Mouse (Mus musculus) adrenal gland, adult (tissue): ENCODE results near the gene Fbrsl1.
A peak's percentile ranks its signal among the peaks of the same experiment; 100 is the strongest.

Source experiments
- DNase-seq, 2 experiments: peaks; one replicate each; pipeline ENCODE4 v3.0.0; 2022 to 2023; ENCODE audit warnings: low spot score in 1 of 2; ENCODE audit not compliant: inconsistent age in 2 of 2

Fbrsl1 gene

DNA sequence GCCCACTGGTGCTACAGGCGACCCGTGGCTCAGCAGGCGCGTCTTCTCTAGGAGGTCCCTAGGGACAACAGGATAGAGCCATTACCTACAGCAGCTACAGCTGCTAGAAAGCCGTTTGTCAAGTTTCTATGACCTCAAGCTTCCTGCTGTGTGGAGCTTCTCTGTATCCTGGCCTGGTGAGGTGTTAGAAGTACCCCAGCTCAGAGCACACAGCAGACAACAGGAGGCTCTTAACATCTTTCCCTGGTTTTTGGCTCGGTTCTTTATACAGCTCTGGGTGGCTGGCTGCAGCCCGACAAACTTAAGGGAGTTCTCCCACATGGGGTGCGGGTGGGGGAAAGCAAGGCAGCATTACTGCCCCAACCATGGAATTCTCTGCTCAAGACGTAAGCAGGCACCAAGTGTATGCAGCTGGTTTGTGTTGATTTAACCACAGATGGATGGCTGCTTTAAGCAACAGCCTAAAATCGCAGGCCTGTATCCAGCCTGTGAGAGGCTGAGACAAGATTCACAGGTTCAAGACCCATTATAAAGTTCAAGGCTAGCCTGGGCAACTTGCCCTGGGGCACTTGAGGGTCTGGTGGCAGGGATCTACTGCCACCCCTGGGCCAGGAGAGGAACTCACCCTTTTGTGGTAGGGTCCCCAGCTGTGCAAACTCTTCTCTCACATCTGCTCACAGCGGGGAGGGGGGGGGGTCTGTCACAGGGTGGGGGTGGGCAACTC, 84.3 kb downstream of the Fbrsl1 start:
- peak; percentile 51 to 77 for DNase-seq

DNA sequence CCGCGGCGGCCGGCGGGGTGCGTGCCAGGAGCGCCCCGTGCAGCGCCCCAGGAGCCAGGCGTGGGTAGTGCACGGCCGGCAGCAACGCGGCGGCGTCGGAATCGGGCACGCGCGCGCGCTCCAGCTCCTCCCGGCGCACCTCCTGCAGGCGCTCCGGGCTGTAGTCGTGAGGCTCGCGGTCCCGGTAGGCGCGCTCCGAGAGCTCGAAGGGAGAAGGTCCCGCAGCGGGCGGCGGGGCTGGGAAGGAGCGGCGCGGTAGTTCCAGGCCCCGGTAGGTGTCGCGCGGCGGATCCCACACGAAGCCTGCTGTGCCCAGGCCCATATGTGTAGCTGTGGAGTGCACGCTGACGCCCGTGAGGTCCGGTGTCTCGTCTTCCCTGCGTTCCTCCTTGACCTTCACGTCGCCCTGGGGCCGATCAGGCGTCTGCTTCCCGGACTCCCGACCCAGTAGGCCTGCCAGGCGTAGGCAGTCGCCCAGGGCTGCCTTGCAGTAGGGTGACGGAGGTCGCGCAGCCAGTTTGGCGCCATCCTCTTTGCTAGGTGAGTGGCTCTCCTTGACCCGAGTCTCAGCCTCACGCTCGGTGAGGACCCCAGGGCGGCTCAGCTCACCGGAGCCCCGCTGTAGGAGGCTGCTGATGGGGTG, 85.0 kb downstream of the Fbrsl1 start:
- peak; percentile 85 to 93 for DNase-seq

- DNase-seq = no peak
Observed at GRCm38 (mm10) chr5:110362813-110363178, 85.5 kb downstream of the Fbrsl1 start.

DNA sequence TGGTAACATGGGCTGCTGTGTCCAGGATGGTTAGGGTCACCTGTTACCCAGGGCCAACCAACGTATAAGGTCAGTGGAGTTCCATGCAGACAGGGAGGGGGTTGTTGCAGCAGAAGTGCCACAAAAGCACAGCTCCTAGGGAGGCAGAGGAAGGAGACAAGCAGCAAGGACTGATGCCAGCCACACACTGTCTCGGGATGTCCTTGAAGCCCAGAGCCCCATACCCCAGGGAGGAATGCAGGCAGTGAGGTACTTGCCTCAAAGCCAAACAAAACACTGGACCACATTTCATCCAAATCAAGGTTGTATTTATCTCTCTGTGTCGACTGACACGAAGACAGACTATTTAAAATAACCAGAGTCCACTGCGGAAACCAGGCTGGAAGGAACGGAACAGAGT, 86.8 kb downstream of the Fbrsl1 start:
- DNase-seq = peak; percentile 58 to 80

DNA sequence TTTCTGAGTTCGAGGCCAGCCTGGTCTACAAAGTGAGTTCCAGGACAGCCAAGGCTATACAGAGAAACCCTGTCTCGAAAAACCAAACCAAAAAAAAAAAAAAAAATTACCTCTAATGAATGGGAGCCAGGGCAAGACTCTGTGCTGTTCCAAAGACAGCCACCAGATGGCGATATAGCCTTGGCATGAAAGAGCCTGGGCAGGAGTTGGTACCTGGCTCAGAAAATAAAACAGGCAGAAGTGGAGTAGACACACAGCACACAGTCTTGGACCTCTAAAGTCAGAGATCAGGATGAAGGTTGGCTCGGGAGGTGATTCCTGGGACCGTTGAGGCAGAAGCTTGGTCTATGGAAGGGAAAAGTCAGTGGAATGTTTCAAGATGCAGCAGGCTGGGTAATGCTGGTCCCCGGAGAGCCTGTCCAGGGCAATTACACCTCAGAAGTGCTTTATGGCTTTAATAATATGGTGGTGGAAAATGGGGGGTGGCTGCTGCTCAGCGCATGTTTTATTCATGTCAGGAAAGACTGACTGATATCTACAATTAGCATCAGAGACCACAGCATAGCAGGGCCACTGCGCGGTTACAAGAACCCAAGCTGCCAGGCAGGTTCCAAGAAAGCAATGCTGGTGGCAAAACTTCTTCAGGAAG, 90.6 kb downstream of the Fbrsl1 start:
- peak; percentile 78 to 94 for DNase-seq

- peak in 1 of 2 experiments; percentile 72 for DNase-seq
Observed at GRCm38 (mm10) chr5:110354716-110355115, 93.6 kb downstream of the Fbrsl1 start.

- DNase-seq = peak in 1 of 2 experiments; percentile 41
Observed at GRCm38 (mm10) chr5:110347006-110347405, 101.3 kb downstream of the Fbrsl1 start.

GRCm38 (mm10) chr5:110345553-110345952, 102.8 kb downstream of the Fbrsl1 start:
- DNase-seq = no peak

DNA sequence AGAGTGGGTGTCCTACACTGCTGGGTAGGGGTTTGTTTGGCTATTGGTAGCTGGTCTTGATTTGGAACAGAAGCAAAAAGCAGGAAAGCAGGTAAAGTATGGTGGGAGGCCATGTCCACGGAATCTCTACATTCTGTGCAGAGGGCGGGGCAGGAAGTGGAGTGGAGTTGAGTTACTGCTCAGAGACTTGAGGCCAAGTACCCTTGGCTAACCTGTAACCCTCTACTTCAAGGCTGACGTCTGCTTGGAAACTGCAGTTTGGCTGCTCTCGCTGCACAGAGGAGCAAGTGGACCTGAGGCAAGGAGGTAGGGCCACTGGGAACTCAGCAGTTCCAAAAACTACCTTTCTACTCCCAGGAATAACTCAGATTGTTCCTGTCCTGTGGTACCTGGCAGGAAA, 103.8 kb downstream of the Fbrsl1 start, which contains the start of gene Lrcol1:
Gene Lrcol1 (plus strand): TSS at position 207 of the 400 bp plus-strand sequence.
- DNase-seq = no peak

- DNase-seq = peak; percentile 61 to 85
Observed at GRCm38 (mm10) chr5:110342648-110343284, 105.5 kb downstream of the Fbrsl1 start, which contains the start of gene P2rx2. P2rx2 (minus strand) TSS chr5:110343212.

DNA sequence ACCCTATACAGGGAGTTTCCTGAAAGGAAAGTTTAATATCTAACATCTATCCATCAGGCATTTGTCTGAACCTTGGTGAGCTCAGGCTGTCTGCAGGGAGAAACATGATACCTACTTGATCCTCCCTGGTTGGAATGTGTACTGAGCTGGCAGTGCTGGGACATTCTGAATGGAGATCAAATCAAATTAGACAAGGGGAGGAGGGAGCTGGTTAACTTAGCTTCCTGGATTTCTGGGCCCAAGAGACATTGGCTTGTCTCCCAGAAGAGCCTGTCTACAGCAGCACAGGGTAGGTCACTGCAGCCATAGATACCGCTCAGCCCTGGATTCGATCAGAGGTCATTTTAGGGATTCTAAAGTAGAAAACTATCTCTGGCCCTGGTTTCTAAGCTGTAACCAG, 109.5 kb downstream of the Fbrsl1 start:
- no peak for DNase-seq

DNA sequence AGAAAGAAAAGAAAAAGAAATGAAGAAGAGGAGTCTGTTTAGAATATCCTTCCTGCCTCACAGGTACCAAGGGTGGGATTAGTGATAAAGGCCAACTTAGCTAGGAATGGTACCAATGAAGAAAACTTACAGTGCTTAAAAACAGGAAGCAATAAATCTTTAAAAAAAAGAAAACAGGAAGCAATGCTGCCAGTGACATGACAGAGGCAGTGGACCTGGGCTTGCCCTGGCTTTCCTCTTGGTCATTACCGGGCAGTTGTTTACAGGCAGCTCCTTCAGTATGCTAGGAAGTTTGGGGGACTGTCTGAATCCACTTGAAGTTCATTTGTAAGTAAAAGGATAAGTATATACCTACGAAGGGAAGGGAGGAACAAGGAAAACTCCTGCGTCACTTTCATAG, 117.8 kb downstream of the Fbrsl1 start:
- DNase-seq = no peak

- DNase-seq = no peak
Observed at GRCm38 (mm10) chr5:110313127-110313526, 135.2 kb downstream of the Fbrsl1 start.
